Mouse (Mus musculus) kidney, postnatal 0 days (tissue): ENCODE data around the gene Gabrb1. TPM values are rescaled to one million over a fixed set of nuclear protein-coding genes. Genes with fewer than 3 reads are reported as not detected.
A peak's percentile ranks its signal among the peaks of the same experiment; 100 is the strongest.
"Not testable (repeated sequence)": the region's sequence is repeated elsewhere in the genome, so short reads cannot be mapped to it uniquely, and the experiment has no call there.

ENCODE experiments used
- ATAC-seq: fragments of 200-750 bp; cut with Nextera tagmentation; replicated peaks from 2 replicates; pipeline ENCODE4 v1.8.0; 2017; ENCODE audit warnings: low read depth, moderate number of reproducible peaks, moderate TSS enrichment, moderate library complexity; ENCODE audit not compliant: low FRiP score
- DNase-seq: peaks from one replicate; pipeline ENCODE4 v3.0.0-alpha.2; 2016; ENCODE audit warnings: low spot score
- H3K27ac ChIP-seq: fragments of 300-500 bp; sonication (generic); 2 replicates; pipeline ENCODE4 v1.5.1; 2014; ENCODE audit warnings: mild to moderate bottlenecking
- H3K27me3 ChIP-seq: fragments of 300-500 bp; sonication (generic); 2 replicates; pipeline ENCODE4 v1.6.1; 2014; ENCODE audit warnings: low read length, mixed read lengths; ENCODE audit not compliant: insufficient read depth
- H3K36me3 ChIP-seq: fragments of 300-500 bp; sonication (generic); 2 replicates; pipeline ENCODE4 v1.6.1; 2014; ENCODE audit warnings: low read length, mixed read lengths; ENCODE audit not compliant: insufficient read depth
- H3K4me1 ChIP-seq: fragments of 300-500 bp; sonication (generic); replicated peaks from 2 replicates; pipeline ENCODE4 v1.6.1; 2014; ENCODE audit warnings: antibody characterized with exemption, low read length, mixed read lengths; ENCODE audit not compliant: insufficient read depth
- H3K4me2 ChIP-seq: fragments of 300-500 bp; sonication (generic); 2 replicates; pipeline ENCODE4 v1.6.1; 2014; ENCODE audit warnings: mild to moderate bottlenecking, low read length, moderate library complexity, mixed read lengths
- H3K4me3 ChIP-seq: fragments of 300-500 bp; sonication (generic); replicated peaks from 2 replicates; pipeline ENCODE4 v1.5.1; 2014; ENCODE audit warnings: low read depth, low read length
- H3K9ac ChIP-seq: fragments of 300-500 bp; sonication (generic); 2 replicates; pipeline ENCODE4 v1.6.1; 2014; ENCODE audit warnings: low read depth, low read length
- H3K9me3 ChIP-seq: fragments of 300-500 bp; sonication (generic); replicated peaks from 2 replicates; pipeline ENCODE4 v1.6.1; 2016; ENCODE audit warnings: low read length, inconsistent platforms, mixed read lengths
- CTCF ChIP-seq: IDR thresholded peaks from 2 replicates; pipeline ENCODE4 v1.5.1; 2016; ENCODE audit warnings: antibody characterized with exemption, low read depth, mild to moderate bottlenecking, moderate library complexity
- WGBS: fragments of 180-500 bp; shearing (Covaris S2); extraction: QIAGEN DNeasy Blood & Tissue Kit; methylation state at CpG from one replicate; pipeline ENCODE4 v1.1.7; 2014; 5-methylcytosine and 5-hydroxymethylcytosine counted together
- polyA plus RNA-seq: library from polyadenylated mRNA; unstranded; fragments of >200 nt; fragmentation: Nextera tagmentation; extraction: Ambion mirVana; gene quantifications from 2 replicates; pipeline ENCODE4 v1.2.1, GENCODE M21; 2015

Gene Gabrb1
- polyA plus RNA-seq, 1 experiment from 2014 or later, result 0.50 TPM

DNA sequence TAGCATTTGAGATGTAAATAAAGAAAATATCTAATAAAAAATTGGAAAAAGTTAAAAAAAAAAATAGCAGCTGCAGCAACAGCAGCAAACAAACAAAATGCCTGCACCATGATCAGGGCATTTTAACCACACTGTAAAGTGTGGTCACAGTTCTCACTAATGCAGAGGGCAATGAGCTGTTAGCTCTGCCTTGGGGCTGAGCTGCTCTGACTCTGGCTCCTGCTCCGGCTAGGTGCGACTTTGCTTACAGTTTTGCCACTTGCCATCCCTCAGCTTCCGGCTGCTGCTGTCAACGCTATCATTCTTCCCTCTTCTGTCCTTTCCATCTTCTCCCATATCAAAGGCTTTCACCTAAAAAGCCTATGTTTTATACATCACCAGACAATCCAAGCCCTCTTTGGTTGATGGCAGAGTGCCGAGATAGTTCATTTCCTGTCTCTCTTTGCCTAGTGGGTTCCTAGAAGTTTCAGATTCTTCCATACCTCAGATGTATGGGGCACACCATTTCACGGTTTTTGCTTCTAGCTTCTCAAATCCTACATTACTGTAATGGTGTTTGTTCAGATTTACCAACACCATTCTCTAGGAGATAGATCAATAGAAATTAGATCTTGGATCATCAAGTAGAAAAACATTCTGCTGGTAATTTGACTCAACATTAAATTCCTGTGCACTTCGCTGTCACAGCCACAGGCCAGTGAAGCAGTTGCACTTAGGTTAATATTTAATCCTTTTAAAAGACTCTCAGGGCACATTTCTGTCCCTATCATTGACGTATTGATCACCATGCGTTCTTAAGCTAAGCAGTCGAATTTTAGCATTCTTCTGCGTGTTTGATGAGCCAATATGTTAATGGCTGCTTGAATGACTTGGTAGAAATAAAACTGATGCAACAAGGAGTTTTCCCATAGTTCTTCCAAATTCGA is 385.6 kb downstream of the Gabrb1 start:
- no peak for TF ChIP-seq CTCF
- H3K27ac ChIP-seq, result no peak overlapping the region
- WGBS, result 48% methylated on average over 12 of the region's 12 CpGs
- H3K9me3 ChIP-seq, result no peaks in the 10 kb centered on the region
- peak overlapping the region; percentile 18; the same call in 1 of the 2 replicates for H3K4me2 ChIP-seq
- H3K9ac ChIP-seq, result no peak overlapping the region
- ATAC-seq, result no peak
- no peaks in the 10 kb centered on the region for H3K27me3 ChIP-seq
- no peaks in the 10 kb centered on the region for H3K4me1 ChIP-seq
- no peaks in the 10 kb centered on the region for H3K36me3 ChIP-seq
- DNase-seq, result no peak
- H3K4me3 ChIP-seq, result no peak overlapping the region

DNA sequence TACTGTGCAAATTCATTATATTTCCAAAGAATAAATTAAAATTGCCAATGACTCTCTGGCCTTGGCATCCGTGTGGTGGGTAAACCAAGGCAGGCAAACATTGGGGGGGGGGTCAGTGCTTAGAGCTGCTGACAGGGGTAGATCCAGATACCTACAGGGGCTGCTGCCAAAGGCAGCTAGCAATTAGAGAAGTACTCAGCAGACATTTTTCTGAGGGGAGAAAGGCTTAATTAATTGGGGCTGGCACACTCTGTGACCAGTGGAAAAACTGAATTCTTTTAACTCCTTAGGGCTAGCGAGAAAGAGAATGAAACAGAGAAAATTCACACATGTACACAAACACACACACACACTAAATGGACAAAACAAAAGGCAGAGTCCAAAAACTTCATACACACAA is 388.3 kb downstream of the Gabrb1 start:
- Histone ChIP-seq H3K36me3 (no peaks in the 10 kb centered on the region), H3K4me1 (no peaks in the 10 kb centered on the region), H3K9me3 (no peaks in the 10 kb centered on the region), H3K4me2 (no peak overlapping the region), H3K27me3 (no peaks in the 10 kb centered on the region), H3K4me3 (no peak overlapping the region), H3K27ac (no peak overlapping the region), H3K9ac (no peak overlapping the region)
- WGBS, result 84% methylated on average over 2 of the region's 2 CpGs
- ATAC-seq (no peak), DNase-seq (no peak)
- TF ChIP-seq CTCF, result no peak

DNA sequence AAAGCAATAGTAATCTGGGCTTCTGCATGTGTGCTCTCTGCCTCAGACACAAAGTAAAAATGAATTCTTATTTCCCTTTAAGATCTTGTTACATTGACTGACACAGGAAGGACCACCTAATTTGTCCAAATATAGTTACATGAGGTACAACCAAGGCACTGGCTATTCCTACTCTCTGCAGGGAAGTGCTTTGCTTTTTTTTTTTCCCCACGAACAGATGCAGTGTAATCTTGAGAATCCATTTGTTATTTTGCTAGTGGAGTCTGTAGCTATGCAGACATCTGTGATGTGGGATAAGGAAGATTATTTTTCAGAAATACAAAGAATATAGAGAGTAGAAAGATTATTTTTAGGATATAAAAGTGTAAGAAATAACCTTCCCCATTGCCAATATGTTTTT is 406.2 kb downstream of the Gabrb1 start:
- DNase-seq (no peak), ATAC-seq (no peak)
- H3K27me3 ChIP-seq, result no peaks in the 10 kb centered on the region
- H3K36me3 ChIP-seq, result no peaks in the 10 kb centered on the region
- no peaks in the 10 kb centered on the region for H3K9me3 ChIP-seq
- no peaks in the 10 kb centered on the region for H3K4me1 ChIP-seq
- H3K27ac ChIP-seq, result no peak overlapping the region
- 52% methylated on average over 1 of the region's 1 CpGs for WGBS
- no peak overlapping the region for H3K4me3 ChIP-seq
- H3K9ac ChIP-seq, result no peak overlapping the region
- TF ChIP-seq CTCF, result no peak
- no peak overlapping the region for H3K4me2 ChIP-seq

DNA sequence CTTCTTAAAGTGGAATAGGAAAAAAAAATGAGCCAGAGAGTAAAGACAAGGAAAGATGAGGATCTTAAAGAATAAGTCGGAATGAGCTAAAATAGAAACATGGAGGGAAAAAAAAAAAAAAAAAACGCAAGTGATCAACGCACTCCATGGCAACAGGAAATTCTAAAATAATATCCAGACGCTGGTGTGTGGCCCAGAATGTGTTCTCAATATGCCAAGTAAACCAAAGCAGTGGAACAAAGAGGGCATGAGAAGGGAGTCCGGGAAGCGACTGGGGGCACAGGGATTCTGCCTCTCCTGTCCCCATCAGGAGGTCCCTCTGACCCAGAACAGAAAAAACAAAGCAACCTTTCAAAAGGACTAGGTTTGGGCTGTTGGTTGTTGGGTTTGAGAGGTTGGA is 410.9 kb downstream of the Gabrb1 start:
- no peak for ATAC-seq
- no peak for DNase-seq
- Histone ChIP-seq H3K9me3 (no peaks in the 10 kb centered on the region), H3K4me3 (no peak overlapping the region), H3K4me1 (no peaks in the 10 kb centered on the region), H3K36me3 (no peaks in the 10 kb centered on the region), H3K27me3 (no peaks in the 10 kb centered on the region), H3K4me2 (no peak overlapping the region), H3K9ac (no peak overlapping the region), H3K27ac (no peak overlapping the region)
- 58% methylated on average over 6 of the region's 6 CpGs for WGBS
- TF ChIP-seq CTCF, result no peak

DNA sequence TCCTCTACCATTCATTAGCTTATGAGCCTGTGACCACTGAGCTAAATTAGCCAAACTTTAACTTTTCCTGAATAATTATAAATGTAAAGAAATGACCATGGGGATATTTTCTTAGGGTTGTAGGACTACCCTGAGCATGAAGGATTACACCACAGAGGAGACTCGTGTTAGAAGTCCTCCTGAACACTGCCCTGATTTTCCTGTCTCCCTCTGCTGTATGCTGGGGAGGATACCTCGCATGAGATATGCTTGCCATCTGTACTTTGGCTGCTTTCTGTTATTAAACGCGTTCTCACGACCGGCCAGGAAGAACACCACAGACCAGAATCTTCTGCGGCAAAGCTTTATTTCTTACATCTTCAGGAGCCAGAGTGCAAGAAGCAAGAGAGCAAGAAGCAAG is 411.5 kb downstream of the Gabrb1 start:
- ATAC-seq, H3K9me3 ChIP-seq: not testable (repeated sequence)
- 89% methylated on average over 7 of the region's 7 CpGs for WGBS

DNA sequence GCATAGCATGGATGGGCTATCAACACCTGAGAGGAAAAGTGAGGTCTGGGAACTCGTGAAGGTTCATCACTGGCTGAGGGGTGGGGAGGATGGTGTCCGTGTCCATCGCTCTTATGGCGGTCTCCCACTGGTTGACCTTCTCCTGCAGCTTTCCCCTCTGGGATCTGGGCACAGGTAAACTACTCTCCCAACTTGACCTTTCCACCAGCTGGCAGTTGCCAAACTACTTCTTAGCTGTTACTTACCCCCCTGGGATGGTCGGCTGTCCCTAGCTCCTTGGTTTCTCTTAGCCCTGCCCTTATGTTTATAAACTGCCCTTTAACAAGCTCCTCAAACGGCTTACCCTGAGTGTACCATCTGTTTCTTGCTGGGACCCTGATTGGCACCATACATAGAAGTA is 418.9 kb downstream of the Gabrb1 start:
- H3K36me3 ChIP-seq, result no peaks in the 10 kb centered on the region
- no peak overlapping the region for H3K9ac ChIP-seq
- no peaks in the 10 kb centered on the region for H3K9me3 ChIP-seq
- no peaks in the 10 kb centered on the region for H3K27me3 ChIP-seq
- no peak for ATAC-seq
- H3K4me1 ChIP-seq, result no peaks in the 10 kb centered on the region
- no peak overlapping the region for H3K4me3 ChIP-seq
- DNase-seq, result no peak
- H3K27ac ChIP-seq, result no peak overlapping the region
- TF ChIP-seq CTCF, result no peak
- H3K4me2 ChIP-seq, result no peak overlapping the region
- WGBS, result 91% methylated on average over 6 of the region's 6 CpGs

More for the DNA sequence above, 411.5 kb downstream of the Gabrb1 start:
- H3K4me1 ChIP-seq, H3K36me3 ChIP-seq, H3K27me3 ChIP-seq, H3K4me2 ChIP-seq, DNase-seq, H3K27ac ChIP-seq, H3K4me3 ChIP-seq, H3K9ac ChIP-seq: not testable (repeated sequence)
